Mouse (Mus musculus): ENCODE data around the gene Pithd1. TPM values are rescaled to one million over a fixed set of nuclear protein-coding genes. Genes with fewer than 3 reads are reported as not detected.
A peak's percentile ranks its signal among the peaks of the same experiment; 100 is the strongest.

Gene Pithd1
- polyA plus RNA-seq (2012; rRNA removed), result 31.8 and 33.5 TPM in 2 replicates

- no peak for TF ChIP-seq POLR2A (IDR thresholded peaks at IDR 0.05; ENCODE audit: low read depth, low read length)
- no peaks in the 10 kb centered on the region for H3K36me3 ChIP-seq (ENCODE audit: control insufficient read depth, insufficient read depth, low read length)
- H3K4me3 ChIP-seq (ENCODE audit: insufficient read depth, low read depth, low read length), result peak within 1 kb of the TSS; percentile 76
- DNase-seq, result peak; percentile 95
- WGBS, result under 1% methylated on average over 79 of the region's 81 CpGs
- H3K27ac ChIP-seq (ENCODE audit: insufficient read depth, low read depth, low read length), result peak within 1 kb of the TSS; percentile 86
- 0 out of 2 replicates have a peak, but pooled peaks cover 2% of the 10 kb centered on the region for H3K4me1 ChIP-seq (ENCODE audit: control insufficient read depth, insufficient read depth, low read length)
- no peaks in the 10 kb centered on the region for H3K27me3 ChIP-seq (replicated peaks; ENCODE audit: control insufficient read depth, insufficient read depth, low read length)
Measured at GRCm38 (mm10) chr4:135986943-135987710, at the start of gene Pithd1. Pithd1 (minus strand) TSS chr4:135987264.

GRCm38 (mm10) chr4:136035078-136035477, 48.0 kb upstream of the Pithd1 start:
- no peaks in the 10 kb centered on the region for H3K36me3 ChIP-seq (ENCODE audit: control insufficient read depth, insufficient read depth, low read length)
- no peaks in the 10 kb centered on the region for H3K27me3 ChIP-seq (replicated peaks; ENCODE audit: control insufficient read depth, insufficient read depth, low read length)
- TF ChIP-seq POLR2A (IDR thresholded peaks at IDR 0.05; ENCODE audit: low read depth, low read length) (no peak), CTCF (conservative IDR thresholded peaks at IDR 0.05; ENCODE audit: insufficient read depth, insufficient read length, low read depth, low read length) (no peak)
- no peaks in the 10 kb centered on the region; the same call in 1 of the 2 replicates for H3K4me1 ChIP-seq (ENCODE audit: control insufficient read depth, insufficient read depth, low read length)
- WGBS, result 64% methylated on average over 4 of the region's 4 CpGs
- DNase-seq, result no peak
- H3K27ac ChIP-seq (ENCODE audit: insufficient read depth, low read depth, low read length), result no peak overlapping the region
- no peak overlapping the region for H3K4me3 ChIP-seq (ENCODE audit: insufficient read depth, low read depth, low read length)

GRCm38 (mm10) chr4:136033231-136033630, 46.2 kb upstream of the Pithd1 start:
- 65% methylated on average over 1 of the region's 1 CpGs for WGBS
- Histone ChIP-seq H3K4me1 (ENCODE audit: control insufficient read depth, insufficient read depth, low read length) (no peaks in the 10 kb centered on the region; the same call in 1 of the 2 replicates), H3K36me3 (ENCODE audit: control insufficient read depth, insufficient read depth, low read length) (no peaks in the 10 kb centered on the region), H3K27ac (ENCODE audit: insufficient read depth, low read depth, low read length) (no peak overlapping the region), H3K4me3 (ENCODE audit: insufficient read depth, low read depth, low read length) (no peak overlapping the region), H3K27me3 (replicated peaks; ENCODE audit: control insufficient read depth, insufficient read depth, low read length) (no peaks in the 10 kb centered on the region)
- TF ChIP-seq POLR2A (IDR thresholded peaks at IDR 0.05; ENCODE audit: low read depth, low read length), result no peak
- DNase-seq, result no peak

- Histone ChIP-seq H3K36me3 (ENCODE audit: control insufficient read depth, insufficient read depth, low read length) (no peaks in the 10 kb centered on the region), H3K27me3 (replicated peaks; ENCODE audit: control insufficient read depth, insufficient read depth, low read length) (no peaks in the 10 kb centered on the region), H3K27ac (ENCODE audit: insufficient read depth, low read depth, low read length) (no peak overlapping the region), H3K4me3 (ENCODE audit: insufficient read depth, low read depth, low read length) (no peak overlapping the region), H3K4me1 (ENCODE audit: control insufficient read depth, insufficient read depth, low read length) (peaks cover 8% of the 10 kb centered on the region; the same call in 1 of the 2 replicates)
- WGBS, result 30% methylated on average over 8 of the region's 8 CpGs
- DNase-seq, result peak; percentile 63
- TF ChIP-seq POLR2A (IDR thresholded peaks at IDR 0.05; ENCODE audit: low read depth, low read length) (no peak), CTCF (conservative IDR thresholded peaks at IDR 0.05; ENCODE audit: insufficient read depth, insufficient read length, low read depth, low read length) (no peak)
Measured at GRCm38 (mm10) chr4:136030968-136031909, 44.2 kb upstream of the Pithd1 start.

- H3K4me3 ChIP-seq (ENCODE audit: insufficient read depth, low read depth, low read length), result no peak overlapping the region
Measured at GRCm38 (mm10) chr4:136028689-136029088, 41.6 kb upstream of the Pithd1 start.

GRCm38 (mm10) chr4:136028132-136028564, 41.1 kb upstream of the Pithd1 start:
- Histone ChIP-seq H3K27me3 (replicated peaks; ENCODE audit: control insufficient read depth, insufficient read depth, low read length) (no peaks in the 10 kb centered on the region), H3K27ac (ENCODE audit: insufficient read depth, low read depth, low read length) (no peak overlapping the region), H3K4me1 (ENCODE audit: control insufficient read depth, insufficient read depth, low read length) (peaks cover 8% of the 10 kb centered on the region; the same call in 1 of the 2 replicates), H3K36me3 (ENCODE audit: control insufficient read depth, insufficient read depth, low read length) (no peaks in the 10 kb centered on the region), H3K4me3 (ENCODE audit: insufficient read depth, low read depth, low read length) (no peak overlapping the region)
- 83% methylated on average over 19 of the region's 19 CpGs for WGBS
- DNase-seq, result no peak
- no peak for TF ChIP-seq POLR2A (IDR thresholded peaks at IDR 0.05; ENCODE audit: low read depth, low read length)
- TF ChIP-seq CTCF (conservative IDR thresholded peaks at IDR 0.05; ENCODE audit: insufficient read depth, insufficient read length, low read depth, low read length), result no peak

More at GRCm38 (mm10) chr4:136028689-136029088, 41.6 kb upstream of the Pithd1 start:
- WGBS, result 72% methylated on average over 5 of the region's 5 CpGs
- Histone ChIP-seq H3K4me1 (ENCODE audit: control insufficient read depth, insufficient read depth, low read length) (peaks cover 8% of the 10 kb centered on the region; the same call in 1 of the 2 replicates), H3K36me3 (ENCODE audit: control insufficient read depth, insufficient read depth, low read length) (no peaks in the 10 kb centered on the region), H3K27ac (ENCODE audit: insufficient read depth, low read depth, low read length) (no peak overlapping the region), H3K27me3 (replicated peaks; ENCODE audit: control insufficient read depth, insufficient read depth, low read length) (no peaks in the 10 kb centered on the region)
- no peak for TF ChIP-seq POLR2A (IDR thresholded peaks at IDR 0.05; ENCODE audit: low read depth, low read length)
- TF ChIP-seq CTCF (conservative IDR thresholded peaks at IDR 0.05; ENCODE audit: insufficient read depth, insufficient read length, low read depth, low read length), result no peak
- no peak for DNase-seq
